Mouse (Mus musculus) E14TG2a.4 (cell line): ENCODE results near the gene Uggt1.

Experiments
- CTCF ChIP-seq: conservative IDR thresholded peaks from 2 replicates; pipeline ENCODE4 v1.5.1; 2014; ENCODE audit warnings: low read length
- NANOG ChIP-seq: IDR thresholded peaks from 2 replicates; pipeline ENCODE4 v1.6.1; 2014; ENCODE audit warnings: borderline replicate concordance, low read length, mixed read lengths

DNA sequence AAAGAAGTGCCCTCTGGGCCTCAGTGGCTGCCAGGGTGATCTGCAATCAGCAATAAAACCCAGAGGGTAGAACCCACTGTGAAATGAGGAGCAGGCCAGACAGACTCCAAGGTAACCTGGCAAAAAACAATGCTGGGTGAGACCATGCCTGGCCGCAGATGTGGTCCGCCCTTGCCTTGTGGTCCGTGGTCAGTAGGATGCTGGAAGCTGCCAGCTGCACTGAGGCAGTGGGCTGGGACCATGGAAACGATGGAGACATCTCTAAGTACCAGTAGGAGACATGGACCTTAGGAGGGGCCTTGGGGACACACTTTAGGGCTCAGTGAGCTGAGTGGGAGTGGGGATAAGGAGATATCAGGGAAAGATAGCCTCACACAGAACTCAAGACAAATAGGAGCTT, 112.3 kb downstream of the Uggt1 start:
- TF ChIP-seq CTCF (no peak), NANOG (no peak)
